ENCODE assay signal across 8 mouse cellular contexts in the genomic region with DNA sequence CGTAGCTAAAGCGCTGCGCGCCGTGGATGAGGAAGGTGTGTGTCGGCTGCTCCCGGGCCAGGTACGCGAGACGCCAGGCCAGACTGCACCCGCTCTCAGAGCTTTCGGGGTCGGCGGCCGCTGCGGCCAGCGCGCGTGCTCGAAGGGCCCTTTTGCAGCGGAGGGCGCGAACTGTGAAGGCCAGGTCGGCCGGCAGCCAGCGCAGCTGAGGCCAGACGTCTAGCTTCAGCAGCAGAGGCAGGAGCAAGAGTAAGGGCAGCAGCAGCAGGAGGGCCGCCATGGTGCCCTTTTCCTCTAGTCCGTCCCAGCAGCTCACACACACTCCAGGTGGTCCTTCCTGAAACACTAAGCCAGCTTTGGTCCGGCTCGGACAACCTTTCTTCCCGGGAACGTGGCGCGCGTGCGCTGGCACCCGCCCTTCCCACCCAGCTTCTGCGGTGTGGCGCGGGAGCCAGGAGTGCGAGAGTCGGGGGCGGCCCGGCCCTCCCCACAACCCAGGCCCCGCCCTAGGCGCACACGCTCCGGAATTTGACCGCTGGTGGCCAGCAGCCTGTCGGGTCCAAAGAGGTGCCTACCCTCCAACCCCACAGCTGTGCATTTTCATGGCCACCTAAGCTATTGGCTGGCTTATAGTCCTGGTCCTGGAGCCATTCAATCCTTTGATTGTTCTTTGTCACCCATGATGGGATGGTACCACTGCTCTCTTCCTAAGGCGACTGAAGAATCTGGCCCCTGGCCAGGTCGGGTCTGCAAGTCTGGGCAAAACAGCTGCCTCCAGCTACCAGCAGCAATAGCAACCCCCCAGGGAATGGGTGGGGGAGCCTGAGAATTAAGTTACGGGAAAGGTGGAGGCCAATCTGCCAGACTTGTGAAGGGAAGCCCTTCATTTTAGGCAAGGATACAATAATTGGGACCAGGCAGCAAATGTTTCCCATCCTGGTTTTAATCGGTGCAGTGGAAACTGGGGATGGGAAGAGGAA. TPM values are rescaled to one million over a fixed set of nuclear protein-coding genes. Genes with fewer than 3 reads are reported as not detected.
DNase-seq lines count a peak whose midpoint lies in the region; ATAC-seq and TF ChIP-seq lines count a peak whose summit lies in the region.

A gene (minus strand): TSS at position 428 of the 980 bp plus-strand sequence.

- H3K9ac ChIP-seq in forebrain, postnatal 0 days: peak within 1 kb of the TSS; percentile 97
- peak within 1 kb of the TSS; percentile 94 for H3K9ac ChIP-seq in hindbrain, embryonic 13.5 days
- peak within 1 kb of the TSS; percentile 75 for H3K9ac ChIP-seq in limb, embryonic 11.5 days (ENCODE audit: low read length)
- peak within 1 kb of the TSS; percentile 92 for H3K9ac ChIP-seq in midbrain, embryonic 13.5 days (replicated peaks)

- peaks cover 6% of the 10 kb centered on the region for H3K4me1 ChIP-seq in erythroblast, embryonic 14.5 days (ENCODE audit: control insufficient read depth)
- peaks cover 3% of the 10 kb centered on the region for H3K4me1 ChIP-seq in brown adipose tissue, adult 24 weeks (ENCODE audit: control insufficient read depth, insufficient read depth, insufficient read length, low read length)
- peaks cover 21% of the 10 kb centered on the region for H3K4me1 ChIP-seq in forebrain, postnatal 0 days (ENCODE audit: insufficient read depth)
- H3K4me1 ChIP-seq in hindbrain, embryonic 13.5 days (replicated peaks): peaks cover 47% of the 10 kb centered on the region
- H3K4me1 ChIP-seq in limb, embryonic 11.5 days (ENCODE audit: control insufficient read depth, insufficient read depth, low read length): peaks cover 29% of the 10 kb centered on the region
- H3K4me1 ChIP-seq in midbrain, embryonic 13.5 days (replicated peaks): peaks cover 41% of the 10 kb centered on the region

- ATAC-seq in erythroblast, adult 5-6 weeks (replicated peaks; ENCODE audit: low FRiP score, poor library complexity, severe bottlenecking): no peak
- ATAC-seq in forebrain, postnatal 0 days: peak; percentile 71
- peak; percentile 78 for ATAC-seq in hindbrain, embryonic 13.5 days (ENCODE audit: low FRiP score)
- ATAC-seq in limb, embryonic 11.5 days (ENCODE audit: insufficient number of reproducible peaks, low FRiP score, low TSS enrichment, low read depth): peak; percentile 76
- peak; percentile 71 for ATAC-seq in midbrain, embryonic 13.5 days

- peak within 1 kb of the TSS; percentile 86 for H3K4me2 ChIP-seq in forebrain, postnatal 0 days (ENCODE audit: low read depth)
- peak within 1 kb of the TSS; percentile 94 for H3K4me2 ChIP-seq in hindbrain, embryonic 13.5 days
- H3K4me2 ChIP-seq in limb, embryonic 11.5 days (ENCODE audit: low read depth, severe bottlenecking): peak within 1 kb of the TSS; percentile 69
- peak within 1 kb of the TSS; percentile 75 for H3K4me2 ChIP-seq in midbrain, embryonic 13.5 days (replicated peaks)

- no peak for TF ChIP-seq CTCF in forebrain, postnatal 0 days (IDR thresholded peaks at IDR 0.05; ENCODE audit: low read depth)

- H3K27me3 ChIP-seq in erythroblast, embryonic 14.5 days (ENCODE audit: control insufficient read depth): peaks cover 34% of the 10 kb centered on the region
- no peaks in the 10 kb centered on the region for H3K27me3 ChIP-seq in forebrain, postnatal 0 days (ENCODE audit: insufficient read depth, low read length)
- no peaks in the 10 kb centered on the region for H3K27me3 ChIP-seq in hindbrain, embryonic 13.5 days
- H3K27me3 ChIP-seq in limb, embryonic 11.5 days (ENCODE audit: control insufficient read depth, insufficient read depth, low read length): no peaks in the 10 kb centered on the region
- H3K27me3 ChIP-seq in midbrain, embryonic 13.5 days: no peaks in the 10 kb centered on the region

- peaks cover 41% of the 10 kb centered on the region for H3K36me3 ChIP-seq in erythroblast, embryonic 14.5 days (ENCODE audit: control insufficient read depth)
- peaks cover 42% of the 10 kb centered on the region for H3K36me3 ChIP-seq in forebrain, postnatal 0 days (ENCODE audit: insufficient read depth)
- peaks cover 58% of the 10 kb centered on the region for H3K36me3 ChIP-seq in hindbrain, embryonic 13.5 days
- H3K36me3 ChIP-seq in limb, embryonic 11.5 days (ENCODE audit: control insufficient read depth, insufficient read depth, low read length): peaks cover 27% of the 10 kb centered on the region
- H3K36me3 ChIP-seq in midbrain, embryonic 13.5 days: peaks cover 65% of the 10 kb centered on the region

- peak; percentile 76 for DNase-seq in forebrain, postnatal 0 days
- peak; percentile 82 for DNase-seq in limb, embryonic 11.5 days (ENCODE audit: low spot score)
- peak; percentile 63 for DNase-seq in testis, postnatal 14 days (ENCODE audit: low spot score)

- no peaks in the 10 kb centered on the region for H3K9me3 ChIP-seq in erythroblast, embryonic 14.5 days (ENCODE audit: control insufficient read depth, low read length)
- H3K9me3 ChIP-seq in forebrain, postnatal 0 days (ENCODE audit: low read length): no peaks in the 10 kb centered on the region
- no peaks in the 10 kb centered on the region for H3K9me3 ChIP-seq in hindbrain, embryonic 13.5 days
- no peaks in the 10 kb centered on the region for H3K9me3 ChIP-seq in limb, embryonic 11.5 days (ENCODE audit: control insufficient read depth, low read length)
- H3K9me3 ChIP-seq in midbrain, embryonic 13.5 days: no peaks in the 10 kb centered on the region

- 2% methylated on average over 54 of the region's 55 CpGs for WGBS in forebrain, postnatal 0 days
- WGBS in hindbrain, embryonic 13.5 days: 2% methylated on average over 51 of the region's 55 CpGs
- WGBS in limb, embryonic 11.5 days: under 1% methylated on average over 55 of the region's 55 CpGs
- WGBS in midbrain, embryonic 13.5 days: 2% methylated on average over 55 of the region's 55 CpGs

- H3K27ac ChIP-seq in brown adipose tissue, adult 24 weeks (replicated peaks; ENCODE audit: low read depth, low read length): no peak within 1 kb of the TSS
- peak within 1 kb of the TSS; percentile 86 for H3K27ac ChIP-seq in forebrain, postnatal 0 days (ENCODE audit: low read depth, low read length)
- H3K27ac ChIP-seq in hindbrain, embryonic 13.5 days: peak within 1 kb of the TSS; percentile 98
- peak within 1 kb of the TSS; percentile 92 for H3K27ac ChIP-seq in limb, embryonic 11.5 days (replicated peaks; ENCODE audit: low read depth, low read length)
- H3K27ac ChIP-seq in midbrain, embryonic 13.5 days: peak within 1 kb of the TSS; percentile 92

- peak within 1 kb of the TSS; percentile 43 for H3K4me3 ChIP-seq in erythroblast, embryonic 14.5 days (replicated peaks)
- H3K4me3 ChIP-seq in brown adipose tissue, adult 24 weeks (ENCODE audit: insufficient read depth, low read depth, low read length): peak within 1 kb of the TSS; percentile 62
- peak within 1 kb of the TSS; percentile 79 for H3K4me3 ChIP-seq in forebrain, postnatal 0 days (ENCODE audit: low read depth, low read length)
- peak within 1 kb of the TSS; percentile 70 for H3K4me3 ChIP-seq in hindbrain, embryonic 13.5 days
- H3K4me3 ChIP-seq in limb, embryonic 11.5 days (ENCODE audit: low read depth, low read length): peak within 1 kb of the TSS; percentile 63
- peak within 1 kb of the TSS; percentile 69 for H3K4me3 ChIP-seq in midbrain, embryonic 13.5 days (replicated peaks)

RNA-seq across cellular contexts. Expression of the gene that starts here (rescaled TPM):
- polyA plus RNA-seq in erythroblast, embryonic 14.5 days (2012): 0.08 and 0.18 TPM in 2 replicates
- total RNA-seq in erythroblast, adult 5-6 weeks (2015; ENCODE audit: low replicate concordance): not detected in 2 replicates
- total RNA-seq in erythroblast, adult 5-6 weeks (2017; ENCODE audit: low replicate concordance): 0.68 TPM in 1 of 2 replicates, not detected in the other
- polyA plus RNA-seq in brown adipose tissue, adult 24 weeks (2012; ENCODE audit: insufficient read depth, insufficient read length, missing spikeins): 0.52 and 2.1 TPM in 2 replicates
- total RNA-seq in forebrain, postnatal 0 days (2014; rRNA removed): 47.4 and 50.8 TPM in 2 replicates
- polyA plus RNA-seq in forebrain, postnatal 0 days (2015; fragmentation: Nextera tagmentation; extraction: Ambion mirVana): 23.7 and 25.0 TPM in 2 replicates
- 24.9 and 26.5 TPM in 2 replicates for polyA plus RNA-seq in hindbrain, embryonic 13.5 days (2015; fragmentation: Nextera tagmentation; extraction: Ambion mirVana)
- polyA plus RNA-seq in limb, embryonic 11.5 days (2014; fragmentation: Nextera tagmentation; extraction: Ambion mirVana): 24.0 and 28.7 TPM in 2 replicates
- polyA plus RNA-seq in midbrain, embryonic 13.5 days (2015; fragmentation: Nextera tagmentation; extraction: Ambion mirVana): 20.2 and 21.8 TPM in 2 replicates

Comparison
In these comparisons a context has a peak if more than half of its experiments do, and no peak if none do; other contexts are left out.
1. RNA of the gene that starts here (total RNA-seq): 47.4 to 50.8 TPM in forebrain, postnatal 0 days; 0.68 TPM in erythroblast, adult 5-6 weeks; every median in the first group is over 10 times any median in the second.
2. Peak in every context shown above with its lines, with median percentiles within 50 percentile points of each other: H3K4me3 ChIP-seq, DNase-seq, H3K4me2 ChIP-seq and H3K9ac ChIP-seq.